Mouse (Mus musculus) C2C12 (cell line): Measurements from ENCODE around the gene Med28. TPM values are rescaled to one million over a fixed set of nuclear protein-coding genes. Genes with fewer than 3 reads are reported as not detected.

Experiments used
- H3K27me3 ChIP-seq: one replicate; pipeline ENCODE4 v1.6.1; 2011; ENCODE audit not compliant: control insufficient read depth, insufficient read depth, insufficient read length
- H3K36me3 ChIP-seq: one replicate; pipeline ENCODE4 v1.6.1; 2011; ENCODE audit not compliant: control insufficient read depth, insufficient read depth
- H3K4me3 ChIP-seq: one replicate; pipeline ENCODE4 v1.5.1; 2011; ENCODE audit warnings: mild to moderate bottlenecking, control low read depth; ENCODE audit not compliant: poor library complexity, insufficient read depth, severe bottlenecking
- H3K79me2 ChIP-seq: one replicate; pipeline ENCODE4 v1.6.1; 2011; ENCODE audit not compliant: control insufficient read depth, insufficient read depth
- H3K79me3 ChIP-seq: one replicate; pipeline ENCODE4 v1.6.1; 2011; ENCODE audit warnings: low read depth, control low read depth
- H3ac ChIP-seq: one replicate; pipeline ENCODE3; 2011; ENCODE audit warnings: low read depth; ENCODE audit not compliant: control insufficient read depth, insufficient read length
- CEBPB ChIP-seq: IDR thresholded peaks from one replicate; pipeline ENCODE4 v1.6.1; 2011; ENCODE audit warnings: low read depth, mild to moderate bottlenecking, control low read depth, moderate library complexity
- CTCF ChIP-seq: IDR thresholded peaks from one replicate; pipeline ENCODE4 v1.5.1; 2011; ENCODE audit not compliant: control insufficient read depth, insufficient read depth, insufficient read length
- FOSL1 ChIP-seq: IDR thresholded peaks from one replicate; pipeline ENCODE4 v1.8.0; 2011; ENCODE audit warnings: mild to moderate bottlenecking, low read length; ENCODE audit not compliant: poor library complexity, insufficient read depth, severe bottlenecking
- MAX ChIP-seq: IDR thresholded peaks from one replicate; pipeline ENCODE4 v1.6.1; 2011; ENCODE audit warnings: mild to moderate bottlenecking, control low read depth
- MYOD1 ChIP-seq: IDR thresholded peaks from one replicate; pipeline ENCODE4 v1.6.1; 2011; ENCODE audit warnings: low read depth; ENCODE audit not compliant: control insufficient read depth, insufficient read length
- MYOG ChIP-seq: IDR thresholded peaks from one replicate; pipeline ENCODE4 v1.6.1; 2011; ENCODE audit not compliant: control insufficient read depth, insufficient read length; ENCODE audit errors: extremely low read depth
- USF1 ChIP-seq: IDR thresholded peaks from one replicate; pipeline ENCODE4 v1.6.1; 2011; ENCODE audit warnings: low read depth, mild to moderate bottlenecking, control low read depth, moderate library complexity
- polyA plus RNA-seq: library from polyadenylated mRNA; unstranded; fragments of >200 nt; fragmentation: generic; extraction: Trizol; gene quantifications from one replicate; pipeline ENCODE4 v1.2.1, GENCODE M21; 2012; ENCODE audit warnings: missing spikeins

The Med28 gene
- polyA plus RNA-seq, 1 experiment, result 166 TPM

DNA sequence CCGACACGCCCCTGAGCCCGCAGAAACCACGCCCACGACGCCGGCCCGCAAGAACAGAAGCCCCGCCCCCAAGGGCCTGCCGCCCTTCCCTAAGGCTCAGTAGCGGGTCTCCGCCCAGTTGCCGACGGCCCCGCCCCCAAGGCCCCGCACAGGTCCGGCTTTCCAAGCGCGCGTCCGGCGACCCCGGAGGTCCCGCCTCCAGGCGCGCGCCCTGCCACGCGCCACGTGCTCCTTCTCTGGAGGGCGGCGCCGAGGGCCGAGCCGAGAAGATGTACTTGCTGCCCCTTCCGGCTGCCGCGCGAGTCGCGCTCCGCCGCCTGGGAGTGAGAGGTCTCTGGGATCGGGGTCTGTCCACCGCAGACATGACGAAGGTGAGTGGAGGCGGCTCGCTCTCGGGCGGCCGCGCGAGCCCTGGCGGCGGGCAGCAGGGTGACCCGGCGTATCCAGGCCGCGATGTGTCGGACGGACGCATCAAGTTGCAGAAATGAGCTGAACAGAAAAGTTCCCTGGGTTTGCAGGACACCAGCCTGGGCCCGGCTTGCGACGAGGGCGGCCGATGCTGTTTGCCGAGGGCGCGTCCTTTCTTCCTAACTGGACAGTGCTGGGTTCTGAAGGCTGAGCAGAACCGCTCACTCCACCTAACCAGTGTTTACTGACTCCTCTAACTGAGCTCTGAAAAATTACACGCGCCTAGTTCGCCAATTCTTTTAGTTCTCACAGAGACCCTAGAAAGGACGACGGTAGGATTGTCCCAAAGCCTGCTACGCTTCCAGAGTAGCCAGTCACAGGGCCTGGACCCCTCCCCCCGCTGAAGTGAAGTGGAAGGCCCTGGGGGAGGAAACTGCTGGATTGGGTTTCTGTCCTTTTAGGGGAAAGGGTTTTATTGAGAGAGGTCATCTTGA is 26.6 kb upstream of the Med28 start, which contains the start of gene Lap3:
TSS of gene Lap3 (plus strand) at position 184 of the 902 bp plus-strand sequence.
- TF ChIP-seq CTCF (peak; percentile 9), USF1 (peak; percentile 77), MAX (peak; percentile 69), FOSL1 (no peak), CEBPB (no peak), MYOD1 (no peak), MYOG (no peak)
- Histone ChIP-seq H3K4me3 (peak within 1 kb of the TSS; percentile 61), H3K27me3 (no peaks in the 10 kb centered on the region), H3K36me3 (peaks cover 32% of the 10 kb centered on the region), H3ac (peak within 1 kb of the TSS; percentile 81), H3K79me2 (peaks cover 44% of the 10 kb centered on the region), H3K79me3 (peaks cover 16% of the 10 kb centered on the region)

DNA sequence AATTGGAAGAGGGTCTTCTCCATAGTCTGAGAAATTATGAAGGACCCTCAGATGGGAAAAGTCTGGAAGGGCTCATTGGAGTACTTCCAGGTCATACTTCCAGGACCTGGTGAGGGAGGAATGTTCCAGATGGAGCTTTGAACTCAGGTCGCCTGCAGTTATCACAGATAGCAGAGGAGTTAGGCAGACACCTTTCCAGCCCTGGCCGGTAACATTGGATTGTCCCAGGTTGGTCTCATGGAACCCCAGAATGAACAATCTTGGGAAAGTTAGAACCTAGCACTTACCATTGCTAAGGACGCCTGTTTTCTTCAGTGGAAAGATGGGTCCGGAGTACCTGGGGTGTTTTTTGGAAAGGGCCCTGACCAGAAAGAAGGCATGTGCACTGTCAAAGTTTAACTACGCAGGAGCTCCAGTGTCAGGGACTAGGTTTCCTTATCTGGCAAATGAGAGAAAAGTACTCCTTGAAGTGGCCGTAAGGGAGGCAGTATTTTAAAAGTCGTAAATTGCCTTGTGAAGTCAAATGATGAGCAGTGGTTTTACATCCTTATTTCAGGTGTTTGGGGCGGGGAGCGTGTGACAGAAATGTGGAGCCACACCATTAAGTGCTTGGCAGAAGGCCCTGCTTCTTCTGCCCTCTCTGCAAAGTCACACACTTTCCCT is 25.8 kb upstream of the Med28 start:
- peaks cover 52% of the 10 kb centered on the region for H3K79me2 ChIP-seq

DNA sequence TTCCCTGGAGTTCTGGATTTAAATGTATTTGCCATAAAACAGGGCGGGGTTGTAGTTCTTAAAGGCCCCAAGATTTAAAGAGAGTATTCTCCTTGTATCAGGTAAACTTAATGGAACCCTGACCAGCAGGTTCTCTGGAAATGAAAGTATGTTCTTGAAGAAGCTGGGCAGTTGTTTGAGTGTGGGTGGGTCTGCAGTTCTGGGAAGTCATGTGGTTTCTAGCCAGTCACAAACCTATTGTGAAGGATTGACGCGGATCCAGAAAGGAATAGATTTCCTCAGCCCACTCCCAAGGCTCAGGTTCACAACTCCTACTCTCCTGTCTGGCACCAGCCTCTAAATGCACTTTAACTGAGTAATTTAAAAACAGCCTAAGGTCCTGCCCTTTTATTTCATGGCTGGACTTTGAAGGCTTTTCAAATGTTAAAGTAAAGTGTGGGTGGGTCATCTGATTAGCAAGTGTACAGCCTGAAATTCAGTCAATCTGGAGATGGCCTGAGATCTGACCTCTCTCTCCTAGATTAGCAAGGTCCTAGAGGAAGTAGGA is 24.5 kb upstream of the Med28 start:
- Histone ChIP-seq H3K36me3 (peaks cover 38% of the 10 kb centered on the region), H3ac (no peak overlapping the region), H3K79me2 (peaks cover 55% of the 10 kb centered on the region), H3K4me3 (no peak overlapping the region), H3K27me3 (no peaks in the 10 kb centered on the region), H3K79me3 (peaks cover 16% of the 10 kb centered on the region)
- TF ChIP-seq MYOG (no peak), USF1 (no peak), MYOD1 (no peak), CTCF (no peak), FOSL1 (no peak), CEBPB (no peak), MAX (no peak)

More for the DNA sequence above, 25.8 kb upstream of the Med28 start:
- TF ChIP-seq CEBPB (no peak), MAX (no peak), MYOG (no peak), MYOD1 (no peak), USF1 (no peak), FOSL1 (no peak), CTCF (no peak)
- peaks cover 16% of the 10 kb centered on the region for H3K79me3 ChIP-seq
- peak overlapping the region; percentile 54 for H3ac ChIP-seq
- peak overlapping the region; percentile 61 for H3K4me3 ChIP-seq
- H3K36me3 ChIP-seq, result peaks cover 37% of the 10 kb centered on the region
- no peaks in the 10 kb centered on the region for H3K27me3 ChIP-seq

DNA sequence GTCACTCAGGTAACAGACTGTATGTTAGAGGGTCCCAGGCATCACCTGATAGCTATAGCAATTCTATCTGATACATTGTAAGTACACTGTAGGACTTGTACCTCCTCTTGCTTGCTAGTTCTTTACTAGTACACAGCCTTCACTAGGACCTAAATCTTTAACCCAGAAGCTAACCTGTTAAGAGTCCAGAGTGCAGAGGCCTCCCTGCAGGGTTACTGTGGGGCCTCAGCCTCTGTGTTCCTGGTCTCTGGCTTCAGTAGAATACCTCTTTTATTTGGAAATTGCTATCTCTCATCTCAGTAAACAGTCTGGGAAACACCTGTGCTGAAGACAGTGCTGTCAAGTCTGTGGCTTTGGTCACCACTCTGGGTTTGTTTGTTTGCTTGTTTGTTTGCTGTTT is 24.0 kb upstream of the Med28 start:
- Histone ChIP-seq H3K27me3 (no peaks in the 10 kb centered on the region), H3ac (no peak overlapping the region), H3K79me3 (peaks cover 16% of the 10 kb centered on the region), H3K79me2 (peaks cover 55% of the 10 kb centered on the region), H3K4me3 (no peak overlapping the region), H3K36me3 (peaks cover 42% of the 10 kb centered on the region)
- TF ChIP-seq MAX, result no peak
- TF ChIP-seq USF1, result no peak

- H3K79me3 ChIP-seq, result peaks cover 16% of the 10 kb centered on the region
- H3K27me3 ChIP-seq, result no peaks in the 10 kb centered on the region
- H3K79me2 ChIP-seq, result peaks cover 55% of the 10 kb centered on the region
- no peak for TF ChIP-seq MAX
- no peak for TF ChIP-seq FOSL1
- TF ChIP-seq MYOD1, result no peak
- peaks cover 42% of the 10 kb centered on the region for H3K36me3 ChIP-seq
- H3ac ChIP-seq, result no peak overlapping the region
- H3K4me3 ChIP-seq, result no peak overlapping the region
Measured at GRCm38 (mm10) chr5:45496479-45496878, 23.6 kb upstream of the Med28 start.
